Mouse (Mus musculus) effector memory CD4-positive, alpha-beta T cell, adult 5 months (primary cell): ENCODE results near the gene Cyp2d34. TPM values are rescaled to one million over a fixed set of nuclear protein-coding genes. Genes with fewer than 3 reads are reported as not detected.

Experiments used
- polyA plus RNA-seq: library from polyadenylated mRNA; unstranded; fragments of 100-300 nt; shearing (Covaris generic); gene quantifications from one replicate; pipeline ENCODE4 v1.2.1, GENCODE M21; 2017

The Cyp2d34 gene
- not detected for polyA plus RNA-seq

GRCm38 (mm10) chr15:82620531-82621202 lies at the start of gene Cyp2d34:
TSS of gene Cyp2d34 (minus strand) at chr15:82620946.

Other genes starting within 250 kb of the Cyp2d34 start
- gene Cyp2d22, start 240.7 kb downstream of the Cyp2d34 start, polyA plus RNA-seq, result 4.3 TPM
- gene Cyp2d11, start 226.9 kb downstream of the Cyp2d34 start, polyA plus RNA-seq, result not detected
- not detected for gene Cyp2d10, start 213.8 kb downstream of the Cyp2d34 start, polyA plus RNA-seq
- gene Cyp2d9, start 187.5 kb downstream of the Cyp2d34 start, polyA plus RNA-seq, result not detected
- not detected for gene Cyp2d12, start 65.9 kb downstream of the Cyp2d34 start, polyA plus RNA-seq
- not detected for gene Cyp2d40, start 143.2 kb upstream of the Cyp2d34 start, polyA plus RNA-seq
- gene Cyp2d26, start 173.3 kb upstream of the Cyp2d34 start, polyA plus RNA-seq, result not detected